Mouse (Mus musculus) limb, embryonic 11.5 days (tissue): ENCODE results near the gene Terb1. TPM values are rescaled to one million over a fixed set of nuclear protein-coding genes. Genes with fewer than 3 reads are reported as not detected.

Source experiments
- ATAC-seq: fragments of 200-750 bp; cut with Nextera tagmentation; 2 replicates; pipeline ENCODE4 v1.8.0; 2017; ENCODE audit warnings: low read depth; ENCODE audit not compliant: insufficient number of reproducible peaks, low FRiP score, low TSS enrichment
- DNase-seq: peaks from one replicate; pipeline ENCODE4 v3.0.0-alpha.2; 2015; ENCODE audit warnings: low spot score
- H3K27ac ChIP-seq: fragments of 300-500 bp; sonication (generic); replicated peaks from 2 replicates; pipeline ENCODE4 v1.5.1; 2014; ENCODE audit warnings: low read depth, mild to moderate bottlenecking, low read length
- H3K27me3 ChIP-seq: fragments of 300-500 bp; sonication (generic); 2 replicates; pipeline ENCODE4 v1.6.1; 2014; ENCODE audit warnings: mild to moderate bottlenecking, low read length, mixed read lengths; ENCODE audit not compliant: control insufficient read depth, insufficient read depth
- H3K36me3 ChIP-seq: fragments of 300-500 bp; sonication (generic); 2 replicates; pipeline ENCODE4 v1.6.1; 2014; ENCODE audit warnings: mild to moderate bottlenecking, low read length, moderate library complexity, mixed read lengths; ENCODE audit not compliant: control insufficient read depth, insufficient read depth
- H3K4me1 ChIP-seq: fragments of 300-500 bp; sonication (generic); 2 replicates; pipeline ENCODE4 v1.6.1; 2014; ENCODE audit warnings: low read length, mixed read lengths; ENCODE audit not compliant: control insufficient read depth, insufficient read depth
- H3K4me2 ChIP-seq: fragments of 300-500 bp; sonication (generic); 2 replicates; pipeline ENCODE4 v1.6.1; 2014; ENCODE audit warnings: low read depth, mild to moderate bottlenecking, moderate library complexity; ENCODE audit not compliant: severe bottlenecking
- H3K4me3 ChIP-seq: fragments of 300-500 bp; sonication (generic); 2 replicates; pipeline ENCODE4 v1.5.1; 2014; ENCODE audit warnings: low read depth, low read length
- H3K9ac ChIP-seq: fragments of 300-500 bp; sonication (generic); 2 replicates; pipeline ENCODE4 v1.6.1; 2014; ENCODE audit warnings: mild to moderate bottlenecking, low read length
- H3K9me3 ChIP-seq: fragments of 300-500 bp; sonication (generic); 2 replicates; pipeline ENCODE4 v1.6.1; 2016; ENCODE audit warnings: low read length; ENCODE audit not compliant: control insufficient read depth
- WGBS: fragments of 180-500 bp; shearing (Covaris S2); extraction: QIAGEN DNeasy Blood & Tissue Kit; methylation state at CpG from one replicate; pipeline ENCODE4 v1.1.7; 2014; 5-methylcytosine and 5-hydroxymethylcytosine counted together
- polyA plus RNA-seq: library from polyadenylated mRNA; unstranded; fragments of >200 nt; fragmentation: Nextera tagmentation; extraction: Ambion mirVana; gene quantifications from 2 replicates; pipeline ENCODE4 v1.2.1, GENCODE M21; 2014

The Terb1 gene
- polyA plus RNA-seq, 1 experiment from 2014 or later: 0.24 TPM

DNA sequence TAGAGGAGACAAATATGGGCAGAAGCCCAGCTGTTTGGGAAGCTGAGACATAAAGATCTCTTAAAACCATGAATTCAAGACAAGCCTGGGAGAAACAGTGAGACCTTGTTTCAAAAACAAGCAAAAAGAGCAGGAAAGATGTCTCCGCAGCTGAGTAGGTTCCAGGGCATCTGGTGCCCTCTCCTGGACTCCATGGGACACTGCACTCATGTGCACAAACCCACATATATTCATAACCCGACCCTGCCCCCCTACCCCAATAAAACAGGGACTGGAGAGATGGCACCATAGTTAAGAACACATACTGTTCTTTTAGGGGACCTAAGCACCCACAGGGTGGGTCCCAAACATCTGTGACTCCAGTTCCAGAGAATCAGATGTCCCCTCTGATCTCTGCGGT is 106.1 kb downstream of the Terb1 start:
- Histone ChIP-seq H3K4me3 (no peak overlapping the region), H3K4me1 (no peaks in the 10 kb centered on the region), H3K4me2 (no peak overlapping the region), H3K9ac (no peak overlapping the region), H3K9me3 (no peaks in the 10 kb centered on the region), H3K27me3 (no peaks in the 10 kb centered on the region), H3K36me3 (no peaks in the 10 kb centered on the region), H3K27ac (no peak overlapping the region)
- ATAC-seq: no peak
- 73% methylated on average over 3 of the region's 3 CpGs for WGBS
- no peak for DNase-seq

Other genes with a start within 250 kb of the Terb1 start
- gene Cmtm2a, start 216.7 kb downstream of the Terb1 start, polyA plus RNA-seq: not detected in 2 replicates
- gene Gm45711, start 199.8 kb downstream of the Terb1 start, polyA plus RNA-seq: not detected in 2 replicates
- not detected in 2 replicates for gene Cmtm1, start 199.8 kb downstream of the Terb1 start, polyA plus RNA-seq
- not detected in 2 replicates for gene Gm11020, start 188.3 kb downstream of the Terb1 start, polyA plus RNA-seq
- gene Cmtm2b, start 187.7 kb downstream of the Terb1 start, polyA plus RNA-seq: not detected in 2 replicates
- gene Cmtm3, start 170.5 kb downstream of the Terb1 start, polyA plus RNA-seq: 73.4 and 75.8 TPM in 2 replicates
- 2.9 and 4.1 TPM in 2 replicates for gene Cmtm4, start 114.1 kb downstream of the Terb1 start, polyA plus RNA-seq
- 59.0 and 59.3 TPM in 2 replicates for gene Dync1li2, start 66.9 kb downstream of the Terb1 start, polyA plus RNA-seq
- 138 and 142 TPM in 2 replicates for gene Nae1, start 24.7 kb upstream of the Terb1 start, polyA plus RNA-seq
- 0.57 and 0.61 TPM in 2 replicates for gene Car7, start 24.8 kb upstream of the Terb1 start, polyA plus RNA-seq
- 16.7 and 19.0 TPM in 2 replicates for gene Pdp2, start 81.5 kb upstream of the Terb1 start, polyA plus RNA-seq
- gene Cdh16, start 114.5 kb upstream of the Terb1 start, polyA plus RNA-seq: not detected in 2 replicates
- 6.5 and 7.6 TPM in 2 replicates for gene Rrad, start 121.4 kb upstream of the Terb1 start, polyA plus RNA-seq
- gene Ciao2b, start 132.1 kb upstream of the Terb1 start, polyA plus RNA-seq: 89.8 and 99.1 TPM in 2 replicates
- gene Ces2a, start 224.1 kb upstream of the Terb1 start, polyA plus RNA-seq: not detected in 2 replicates